Mouse (Mus musculus) kidney, adult 8-10 months (tissue): ENCODE measurements at regions not wholly inside any gene's neighbourhood (a gene's known extent, or its start where the extent isn't known, plus 50 kb on each side); places are given as distances from the start of the nearest gene placed in this dataset.

Experiments
- DNase-seq, 2 experiments: peaks; one replicate each; pipeline ENCODE4 v3.0.0; 2022

GRCm38 (mm10) chrX:96019556-96019955 is 62.8 kb upstream of the Las1l start:
- peak; percentile 25 to 68 for DNase-seq

GRCm38 (mm10) chrX:96020407-96020806 is 63.6 kb upstream of the Las1l start:
- no peak for DNase-seq

GRCm38 (mm10) chrX:96025374-96025773 is 68.6 kb upstream of the Las1l start:
- DNase-seq, result no peak

- peak; percentile 22 to 53 for DNase-seq
Measured at GRCm38 (mm10) chrX:96025876-96026275, 69.1 kb upstream of the Las1l start.

- DNase-seq, result no peak
Measured at GRCm38 (mm10) chrX:96031591-96031990, 64.3 kb upstream of the Msn start.

GRCm38 (mm10) chrX:96035307-96035706 is 60.5 kb upstream of the Msn start:
- DNase-seq, result no peak

- no peak for DNase-seq
Measured at GRCm38 (mm10) chrX:96042193-96042592, 53.6 kb upstream of the Msn start.
